Mouse (Mus musculus): ENCODE results near the gene Golt1b.

- TF ChIP-seq CTCF (IDR thresholded peaks at IDR 0.05; ENCODE audit: low read depth) (no peak), EP300 (optimal IDR thresholded peaks at IDR 0.05) (no peak)
Measured at GRCm38 (mm10) chr6:142366473-142367018, 20.5 kb upstream of the Golt1b start.

Data from stomach, postnatal 0 days (tissue).